Mouse (Mus musculus): ENCODE results near the gene Zfp507.
A peak's percentile ranks its signal among the peaks of the same experiment; 100 is the strongest.

Zfp507 gene

DNA sequence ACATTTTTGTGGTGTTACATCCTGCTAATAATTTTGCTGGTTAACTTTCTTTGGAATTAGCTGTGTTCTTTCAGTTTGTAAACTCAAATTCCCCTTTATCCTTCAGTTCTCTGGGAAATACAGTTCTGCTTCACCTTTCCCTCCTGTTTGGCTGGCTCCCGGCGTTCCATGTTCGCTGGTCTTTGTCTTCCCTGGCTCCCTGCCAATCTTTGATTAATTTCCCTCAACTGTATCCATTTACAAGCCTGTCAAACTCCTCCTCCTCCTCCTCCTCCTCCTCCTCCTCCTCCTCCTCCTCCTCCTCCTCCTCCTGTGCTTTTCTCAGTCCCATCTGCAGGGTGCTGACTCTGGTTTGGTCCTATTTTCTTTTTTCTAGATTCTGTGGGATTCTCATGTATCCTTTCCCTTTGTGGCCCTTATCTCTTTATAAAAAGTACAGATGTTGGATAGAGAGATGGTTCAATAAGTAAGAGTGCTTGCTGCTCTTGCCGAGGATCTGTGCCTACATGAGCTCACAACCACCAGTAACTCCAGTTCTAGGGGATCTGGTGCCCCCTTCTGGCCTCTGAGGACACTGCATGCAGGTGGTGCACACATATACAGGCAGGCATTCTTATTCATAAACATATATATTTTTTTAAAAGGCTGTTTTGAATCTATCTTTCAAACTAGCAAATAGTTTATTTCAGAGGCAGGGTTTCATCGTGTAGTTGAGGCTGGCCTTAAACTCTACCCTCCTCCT lies 62.1 kb downstream of the Zfp507 start:
- TF ChIP-seq NANOG (IDR thresholded peaks at IDR 0.05; ENCODE audit: borderline replicate concordance, low read length) (no peak), POU5F1 (IDR thresholded peaks at IDR 0.05; ENCODE audit: borderline replicate concordance, low read length) (no peak), CTCF (conservative IDR thresholded peaks at IDR 0.05; ENCODE audit: low read length) (peak; percentile 93)
- Histone ChIP-seq H3K27me3 (ENCODE audit: insufficient read depth, low read length) (no peaks in the 10 kb centered on the region), H3K9me3 (ENCODE audit: low read length) (no peaks in the 10 kb centered on the region), H3K4me3 (replicated peaks; ENCODE audit: low read length) (no peak overlapping the region), H3K4me1 (replicated peaks; ENCODE audit: low read depth, low read length) (peaks cover 3% of the 10 kb centered on the region; the same call in 1 of the 2 replicates), H3K36me3 (ENCODE audit: insufficient read depth, low read length) (peaks cover 44% of the 10 kb centered on the region)

DNA sequence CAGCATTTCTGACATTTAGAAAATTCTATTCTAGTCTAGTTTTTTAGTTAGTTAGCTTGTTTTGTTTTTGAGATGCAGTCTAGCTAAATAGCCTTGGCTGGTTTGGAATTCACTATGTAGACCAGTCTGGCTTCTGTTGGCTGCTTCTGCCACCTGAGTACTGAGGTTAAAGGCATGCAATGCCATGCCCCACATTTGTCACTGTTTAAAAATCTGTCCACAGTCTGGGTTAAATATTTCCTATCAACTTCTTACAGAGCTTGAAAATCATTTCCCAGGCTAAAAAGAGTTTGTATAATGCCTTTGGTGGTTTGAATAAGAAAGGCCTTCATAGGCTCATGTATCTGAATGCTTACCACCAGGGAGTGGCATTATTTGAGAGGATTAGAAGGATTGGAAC lies 63.9 kb downstream of the Zfp507 start:
- Histone ChIP-seq H3K9me3 (ENCODE audit: low read length) (no peaks in the 10 kb centered on the region), H3K36me3 (ENCODE audit: insufficient read depth, low read length) (peaks cover 35% of the 10 kb centered on the region), H3K4me1 (replicated peaks; ENCODE audit: low read depth, low read length) (peaks cover 3% of the 10 kb centered on the region; the same call in 1 of the 2 replicates), H3K27me3 (ENCODE audit: insufficient read depth, low read length) (no peaks in the 10 kb centered on the region), H3K4me3 (replicated peaks; ENCODE audit: low read length) (no peak overlapping the region)
- no peak for TF ChIP-seq CTCF (conservative IDR thresholded peaks at IDR 0.05; ENCODE audit: low read length)
- TF ChIP-seq POU5F1 (IDR thresholded peaks at IDR 0.05; ENCODE audit: borderline replicate concordance, low read length): no peak
- TF ChIP-seq NANOG (IDR thresholded peaks at IDR 0.05; ENCODE audit: borderline replicate concordance, low read length): no peak

DNA sequence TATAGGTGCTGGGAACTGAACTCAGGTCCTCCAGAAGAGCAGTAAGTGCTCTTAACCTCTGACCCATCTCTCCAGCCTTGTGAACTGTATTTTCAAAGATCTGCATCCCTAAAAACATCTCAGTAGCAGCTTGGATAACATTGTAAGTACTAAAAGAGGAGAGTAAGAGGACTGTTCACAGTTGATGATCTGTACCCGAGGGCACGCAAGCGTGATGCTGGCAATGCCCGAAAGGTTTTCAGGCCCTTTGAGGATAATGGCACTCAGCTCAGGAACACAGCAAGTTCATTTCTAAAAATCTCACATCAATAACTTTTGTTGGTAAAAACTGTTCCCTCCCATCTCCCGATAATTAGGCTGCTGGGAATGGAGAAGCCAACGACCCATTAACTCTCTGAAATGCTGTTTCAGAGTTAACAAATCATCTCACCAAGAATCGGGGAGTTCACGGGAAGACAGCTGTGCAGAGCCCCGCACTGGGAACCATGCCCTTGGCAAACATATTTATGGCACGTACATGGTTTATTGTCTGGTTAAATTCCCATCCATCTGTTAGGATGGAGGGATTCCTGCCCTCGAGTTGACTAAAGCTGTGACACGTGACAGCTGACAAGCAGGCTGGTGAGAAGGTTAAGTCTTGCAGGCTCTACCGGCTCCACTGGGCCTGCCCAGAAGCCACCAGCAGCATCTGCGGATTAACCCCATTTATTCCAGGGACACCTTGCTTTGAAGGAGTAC lies 69.3 kb downstream of the Zfp507 start:
- TF ChIP-seq POU5F1 (IDR thresholded peaks at IDR 0.05; ENCODE audit: borderline replicate concordance, low read length) (no peak), NANOG (IDR thresholded peaks at IDR 0.05; ENCODE audit: borderline replicate concordance, low read length) (no peak), CTCF (conservative IDR thresholded peaks at IDR 0.05; ENCODE audit: low read length) (no peak)

GRCm38 (mm10) chr7:35732585-35733059 lies 70.2 kb downstream of the Zfp507 start:
- TF ChIP-seq CTCF (conservative IDR thresholded peaks at IDR 0.05; ENCODE audit: low read length) (no peak), NANOG (IDR thresholded peaks at IDR 0.05; ENCODE audit: borderline replicate concordance, low read length) (no peak), POU5F1 (IDR thresholded peaks at IDR 0.05; ENCODE audit: borderline replicate concordance, low read length) (no peak)
- H3K4me3 ChIP-seq (replicated peaks; ENCODE audit: low read length): no peak overlapping the region
- no peaks in the 10 kb centered on the region for H3K9me3 ChIP-seq (ENCODE audit: low read length)
- peaks cover 14% of the 10 kb centered on the region for H3K36me3 ChIP-seq (ENCODE audit: insufficient read depth, low read length)
- no peaks in the 10 kb centered on the region for H3K27me3 ChIP-seq (ENCODE audit: insufficient read depth, low read length)
- no peaks in the 10 kb centered on the region; the same call in 1 of the 2 replicates for H3K4me1 ChIP-seq (replicated peaks; ENCODE audit: low read depth, low read length)

More for the DNA sequence above, 69.3 kb downstream of the Zfp507 start:
- no peaks in the 10 kb centered on the region for H3K27me3 ChIP-seq (ENCODE audit: insufficient read depth, low read length)
- H3K9me3 ChIP-seq (ENCODE audit: low read length): no peaks in the 10 kb centered on the region
- H3K4me1 ChIP-seq (replicated peaks; ENCODE audit: low read depth, low read length): no peaks in the 10 kb centered on the region; the same call in 1 of the 2 replicates
- no peak overlapping the region for H3K4me3 ChIP-seq (replicated peaks; ENCODE audit: low read length)
- peaks cover 14% of the 10 kb centered on the region for H3K36me3 ChIP-seq (ENCODE audit: insufficient read depth, low read length)

GRCm38 (mm10) chr7:35729621-35730031 lies 73.2 kb downstream of the Zfp507 start:
- Histone ChIP-seq H3K4me1 (replicated peaks; ENCODE audit: low read depth, low read length) (no peaks in the 10 kb centered on the region; the same call in 1 of the 2 replicates), H3K9me3 (ENCODE audit: low read length) (no peaks in the 10 kb centered on the region), H3K4me3 (replicated peaks; ENCODE audit: low read length) (no peak overlapping the region), H3K36me3 (ENCODE audit: insufficient read depth, low read length) (peaks cover 17% of the 10 kb centered on the region), H3K27me3 (ENCODE audit: insufficient read depth, low read length) (no peaks in the 10 kb centered on the region)
- TF ChIP-seq CTCF (conservative IDR thresholded peaks at IDR 0.05; ENCODE audit: low read length) (no peak), NANOG (IDR thresholded peaks at IDR 0.05; ENCODE audit: borderline replicate concordance, low read length) (no peak)

GRCm38 (mm10) chr7:35728376-35728775 lies 74.4 kb downstream of the Zfp507 start:
- no peak overlapping the region for H3K4me3 ChIP-seq (replicated peaks; ENCODE audit: low read length)
- no peak for TF ChIP-seq CTCF (conservative IDR thresholded peaks at IDR 0.05; ENCODE audit: low read length)
- TF ChIP-seq NANOG (IDR thresholded peaks at IDR 0.05; ENCODE audit: borderline replicate concordance, low read length): no peak
- no peak for TF ChIP-seq POU5F1 (IDR thresholded peaks at IDR 0.05; ENCODE audit: borderline replicate concordance, low read length)
- peaks cover 12% of the 10 kb centered on the region; the same call in 1 of the 2 replicates for H3K36me3 ChIP-seq (ENCODE audit: insufficient read depth, low read length)
- H3K4me1 ChIP-seq (replicated peaks; ENCODE audit: low read depth, low read length): no peaks in the 10 kb centered on the region; the same call in 1 of the 2 replicates
- H3K9me3 ChIP-seq (ENCODE audit: low read length): no peaks in the 10 kb centered on the region
- H3K27me3 ChIP-seq (ENCODE audit: insufficient read depth, low read length): no peaks in the 10 kb centered on the region

DNA sequence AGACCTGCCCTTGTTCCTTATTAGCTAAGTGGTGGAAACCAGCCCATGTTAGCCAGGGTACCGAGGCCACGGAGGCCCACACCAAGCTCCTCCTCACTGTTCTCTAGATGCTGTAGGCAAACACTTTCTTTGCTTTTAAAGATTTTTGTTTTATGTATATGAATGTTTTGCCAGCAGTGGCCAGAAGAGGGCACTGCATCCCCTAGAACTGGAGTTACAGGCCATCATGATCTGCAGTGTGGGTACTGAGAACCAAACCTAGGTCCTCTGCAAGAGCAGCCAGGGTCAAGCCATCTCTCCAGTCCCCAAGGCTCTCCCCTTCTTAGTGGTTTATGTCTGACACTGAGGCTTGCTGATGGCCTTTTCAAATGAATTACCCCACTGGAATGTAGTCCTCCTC lies 79.8 kb downstream of the Zfp507 start:
- peak; percentile 53 for TF ChIP-seq CTCF (conservative IDR thresholded peaks at IDR 0.05; ENCODE audit: low read length)
- no peak for TF ChIP-seq NANOG (IDR thresholded peaks at IDR 0.05; ENCODE audit: borderline replicate concordance, low read length)
- Histone ChIP-seq H3K4me1 (replicated peaks; ENCODE audit: low read depth, low read length) (no peaks in the 10 kb centered on the region; the same call in none of the 2 replicates), H3K27me3 (ENCODE audit: insufficient read depth, low read length) (no peaks in the 10 kb centered on the region), H3K36me3 (ENCODE audit: insufficient read depth, low read length) (peaks cover 40% of the 10 kb centered on the region), H3K9me3 (ENCODE audit: low read length) (no peaks in the 10 kb centered on the region), H3K4me3 (replicated peaks; ENCODE audit: low read length) (no peak overlapping the region)
